Mouse (Mus musculus) bone marrow, adult 2 months (tissue): ENCODE data around the gene Pde10a. TPM values are rescaled to one million over a fixed set of nuclear protein-coding genes. Genes with fewer than 3 reads are reported as not detected.

Experiments
- H3K27ac ChIP-seq: fragments of 200-500 bp; 2 replicates; pipeline ENCODE4 v1.5.1; 2012; ENCODE audit warnings: low read depth, mild to moderate bottlenecking, control low read depth, inconsistent platforms, low read length; ENCODE audit not compliant: control insufficient read depth, poor library complexity, insufficient read depth
- H3K4me1 ChIP-seq: fragments of 200-500 bp; 2 replicates; pipeline ENCODE4 v1.6.1; 2011; ENCODE audit warnings: low read length; ENCODE audit not compliant: control insufficient read depth, insufficient read depth
- H3K4me3 ChIP-seq: fragments of 200-500 bp; replicated peaks from 2 replicates; pipeline ENCODE3; 2011; ENCODE audit warnings: mild to moderate bottlenecking, low read depth, low read length, control low read depth; ENCODE audit not compliant: control insufficient read depth
- CTCF ChIP-seq: fragments of 200-500 bp; IDR thresholded peaks from 2 replicates; pipeline ENCODE4 v1.5.1; 2011; ENCODE audit warnings: low read length, control low read depth; ENCODE audit not compliant: control insufficient read depth, insufficient read depth
- POLR2A ChIP-seq: fragments of 200-500 bp; IDR thresholded peaks from 2 replicates; pipeline ENCODE4 v1.6.1; 2011; ENCODE audit warnings: low read depth, mild to moderate bottlenecking, control low read depth, low read length, borderline replicate concordance; ENCODE audit not compliant: control insufficient read depth
- WGBS: fragments of 180-500 bp; shearing (Covaris S2); methylation state at CpG from one replicate; pipeline ENCODE4 v1.1.7; 2018; 5-methylcytosine and 5-hydroxymethylcytosine counted together
- polyA plus RNA-seq: library from polyadenylated mRNA; stranded (reverse); fragments of >200 nt; gene quantifications from 2 replicates; pipeline ENCODE4 v1.2.4, GENCODE M21; 2011; ENCODE audit warnings: low replicate concordance; ENCODE audit not compliant: missing spikeins, insufficient read depth, insufficient read length

Gene Pde10a
- polyA plus RNA-seq, 1 experiment: 5.5 TPM

DNA sequence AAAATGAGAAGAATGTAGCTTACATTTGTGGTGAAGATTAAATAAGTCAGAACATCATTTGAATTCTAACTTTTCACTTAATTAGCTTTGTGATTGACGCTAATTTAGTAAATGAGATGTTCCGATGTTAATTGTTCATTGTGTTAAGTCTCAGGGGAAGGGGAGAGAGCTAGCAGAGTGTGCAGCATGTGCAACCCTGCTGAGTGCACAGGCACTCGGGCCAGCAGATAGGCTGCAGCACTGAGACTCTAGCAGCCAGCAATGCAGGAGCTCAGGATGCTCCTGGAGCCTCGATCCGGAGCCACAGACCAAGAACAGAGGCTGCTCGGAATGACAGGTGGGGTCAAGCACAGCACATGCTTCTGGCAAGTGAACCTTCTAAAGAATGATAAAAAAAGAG is 211.1 kb downstream of the Pde10a start:
- no peaks in the 10 kb centered on the region for H3K4me1 ChIP-seq
- 80% methylated on average over 6 of the region's 6 CpGs for WGBS
- H3K4me3 ChIP-seq: no peak overlapping the region
- no peak for TF ChIP-seq CTCF
- no peak for TF ChIP-seq POLR2A
- H3K27ac ChIP-seq: no peak overlapping the region

GRCm38 (mm10) chr17:8742772-8743171 is 217.6 kb downstream of the Pde10a start:
- TF ChIP-seq POLR2A: no peak
- TF ChIP-seq CTCF: no peak
- WGBS: 83% methylated on average over 3 of the region's 3 CpGs
- no peak overlapping the region for H3K4me3 ChIP-seq

DNA sequence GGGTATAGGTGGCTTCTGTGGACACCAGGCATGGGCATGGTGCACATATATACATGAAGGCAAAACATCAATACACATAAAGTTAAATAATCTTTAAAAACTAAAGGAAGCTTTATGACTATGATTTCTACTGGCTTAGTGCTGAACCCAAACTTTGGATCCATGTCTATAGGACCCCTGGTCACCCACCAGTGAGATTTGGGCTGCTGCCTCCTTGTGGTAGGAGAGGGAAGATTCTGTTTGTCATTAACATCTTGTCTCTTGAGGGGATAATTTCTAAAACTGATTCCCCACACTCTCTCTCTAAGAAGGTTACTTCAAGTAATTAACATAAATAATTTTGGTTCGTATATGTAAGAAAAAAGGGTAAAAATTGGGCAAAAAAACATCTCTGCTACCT is 220.2 kb downstream of the Pde10a start:
- 56% methylated on average over 1 of the region's 1 CpGs for WGBS
- Histone ChIP-seq H3K4me3 (no peak overlapping the region), H3K27ac (no peak overlapping the region), H3K4me1 (no peaks in the 10 kb centered on the region)
- TF ChIP-seq POLR2A: no peak
- TF ChIP-seq CTCF: no peak

More at GRCm38 (mm10) chr17:8742772-8743171, 217.6 kb downstream of the Pde10a start:
- no peaks in the 10 kb centered on the region for H3K4me1 ChIP-seq
- H3K27ac ChIP-seq: no peak overlapping the region

DNA sequence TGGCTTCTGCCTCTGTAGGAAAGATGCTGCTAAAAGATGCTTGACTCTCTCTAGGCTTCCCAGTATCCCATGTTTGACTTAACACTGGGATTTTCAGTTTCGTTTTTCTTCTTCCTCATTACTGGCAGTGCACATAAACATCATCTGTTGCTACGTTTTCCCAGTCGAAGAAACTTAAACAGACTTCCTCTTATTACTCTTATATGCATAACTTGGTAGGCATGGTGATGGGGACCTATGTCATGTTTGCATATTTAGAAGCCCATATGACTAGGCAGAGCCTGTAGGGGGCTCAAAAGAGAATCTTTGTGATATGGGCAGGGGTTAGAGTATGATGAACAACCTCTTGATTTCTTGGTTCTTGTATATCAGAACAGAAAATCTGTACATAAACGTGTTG is 224.3 kb downstream of the Pde10a start:
- Histone ChIP-seq H3K4me3 (no peak overlapping the region), H3K4me1 (no peaks in the 10 kb centered on the region), H3K27ac (no peak overlapping the region)
- TF ChIP-seq POLR2A: no peak
- WGBS: 22% methylated on average over 4 of the region's 4 CpGs

DNA sequence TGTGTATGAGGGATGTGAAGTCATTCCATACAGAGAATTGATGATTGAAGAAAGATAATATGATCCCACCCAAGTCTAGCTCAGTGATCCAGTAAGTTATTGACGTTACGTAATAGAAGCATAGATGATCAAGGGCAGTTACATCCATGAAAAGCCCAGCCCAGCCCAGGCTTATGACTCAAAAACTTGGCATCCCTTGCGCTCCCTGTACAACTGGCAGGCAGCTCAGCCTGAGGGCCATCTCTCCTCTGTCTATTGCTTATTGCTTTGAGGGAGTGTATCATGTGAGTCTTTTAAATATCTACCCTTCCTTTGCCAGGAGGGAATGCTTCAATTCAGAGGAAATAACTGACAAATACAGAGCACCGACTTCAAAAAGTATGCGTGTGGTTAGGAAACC is 232.4 kb downstream of the Pde10a start:
- TF ChIP-seq CTCF: no peak
- no peak for TF ChIP-seq POLR2A
- Histone ChIP-seq H3K27ac (no peak overlapping the region), H3K4me3 (no peak overlapping the region), H3K4me1 (no peaks in the 10 kb centered on the region)
- 77% methylated on average over 5 of the region's 5 CpGs for WGBS

GRCm38 (mm10) chr17:8763248-8763647 is 238.1 kb downstream of the Pde10a start:
- TF ChIP-seq CTCF: no peak
- TF ChIP-seq POLR2A: no peak
- Histone ChIP-seq H3K27ac (no peak overlapping the region), H3K4me1 (no peaks in the 10 kb centered on the region), H3K4me3 (no peak overlapping the region)
- 44% methylated on average over 1 of the region's 1 CpGs for WGBS

DNA sequence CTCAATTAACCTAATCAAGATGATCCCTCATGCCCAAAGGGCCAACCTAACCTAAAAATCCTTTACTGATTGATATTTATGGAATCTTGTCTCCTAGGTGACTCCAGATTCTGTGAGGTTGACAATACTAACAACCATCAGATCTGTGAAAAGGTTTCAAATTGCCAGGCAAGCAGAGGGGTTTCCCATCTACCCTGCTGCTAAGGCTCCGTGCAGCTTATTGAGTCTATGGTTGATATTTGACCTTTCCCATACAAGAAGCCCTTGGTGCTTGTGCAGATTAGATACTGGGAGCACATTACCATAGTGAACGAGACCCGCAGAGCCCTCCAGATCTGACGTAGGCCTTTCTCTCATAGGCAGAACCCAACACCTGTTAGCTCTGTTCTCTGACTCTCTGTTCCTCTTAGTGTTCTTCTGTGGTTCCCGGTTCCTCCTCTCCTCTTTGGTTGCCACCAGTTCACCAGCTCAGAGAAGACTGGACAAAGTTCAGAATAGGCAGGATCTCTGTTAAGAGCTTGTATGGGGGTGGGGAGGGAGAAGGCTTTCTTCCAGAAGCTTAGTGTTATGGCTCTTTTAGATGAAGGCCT is 240.9 kb downstream of the Pde10a start:
- Histone ChIP-seq H3K4me1 (no peaks in the 10 kb centered on the region; the same call in 1 of the 2 replicates), H3K4me3 (no peak overlapping the region), H3K27ac (no peak overlapping the region)
- TF ChIP-seq POLR2A (no peak), CTCF (no peak)
- WGBS: 77% methylated on average over 5 of the region's 5 CpGs

DNA sequence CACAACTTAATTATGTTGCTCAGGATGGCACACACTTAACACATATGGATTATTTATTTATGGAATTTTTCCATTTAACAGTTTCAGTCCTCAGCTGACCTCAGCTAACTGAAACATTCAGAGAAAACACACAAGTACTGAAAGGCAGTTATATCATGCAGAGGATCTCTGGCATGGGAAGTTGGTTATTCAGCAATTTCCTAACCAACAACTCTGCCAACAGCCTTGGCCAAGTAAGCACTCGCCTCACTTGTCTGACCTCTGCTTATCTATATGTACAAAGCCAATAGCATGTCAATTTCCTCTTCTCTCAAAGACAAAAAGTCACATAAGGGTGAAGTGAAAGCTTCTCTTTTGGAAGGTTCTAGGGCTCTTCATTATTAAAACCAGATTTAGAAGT is 244.0 kb downstream of the Pde10a start:
- no peak overlapping the region for H3K27ac ChIP-seq
- peaks cover 1% of the 10 kb centered on the region for H3K4me1 ChIP-seq
- TF ChIP-seq POLR2A (no peak), CTCF (no peak)
- H3K4me3 ChIP-seq: no peak overlapping the region
- WGBS: 10% methylated on average over 1 of the region's 1 CpGs

GRCm38 (mm10) chr17:8773391-8773790 is 248.2 kb downstream of the Pde10a start:
- no peak overlapping the region for H3K27ac ChIP-seq
- TF ChIP-seq CTCF (no peak), POLR2A (no peak)
- peaks cover 1% of the 10 kb centered on the region for H3K4me1 ChIP-seq
- H3K4me3 ChIP-seq: no peak overlapping the region
- 58% methylated on average over 6 of the region's 6 CpGs for WGBS

DNA sequence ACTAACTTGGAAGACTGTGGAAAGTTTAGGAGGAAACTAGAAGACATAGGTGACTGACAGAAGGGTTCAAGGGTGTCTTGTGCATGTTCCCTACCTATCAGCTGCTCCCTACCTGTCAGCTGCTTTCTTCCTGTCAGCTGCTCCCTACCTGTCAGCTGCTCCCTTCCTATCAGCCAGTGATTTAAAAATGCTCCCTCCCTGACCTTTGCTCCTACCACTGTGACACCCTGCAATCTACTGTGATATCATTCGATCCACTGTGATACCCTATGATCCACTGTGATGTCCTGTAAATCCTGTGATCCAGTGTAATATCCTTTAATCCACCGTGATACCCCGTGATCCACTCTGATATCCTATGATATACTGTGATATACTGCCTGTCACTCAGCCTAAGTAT is 249.1 kb downstream of the Pde10a start:
- WGBS: 75% methylated on average over 3 of the region's 3 CpGs
- no peak overlapping the region for H3K4me3 ChIP-seq
- H3K4me1 ChIP-seq: peaks cover 1% of the 10 kb centered on the region
- no peak overlapping the region for H3K27ac ChIP-seq
- no peak for TF ChIP-seq CTCF
- no peak for TF ChIP-seq POLR2A
